Mouse (Mus musculus) lung, postnatal 0 days (tissue): ENCODE measurements around the gene Senp1. TPM values are rescaled to one million over a fixed set of nuclear protein-coding genes. Genes with fewer than 3 reads are reported as not detected.

ENCODE experiments used
- ATAC-seq: fragments of 200-750 bp; cut with Nextera tagmentation; 2 replicates; pipeline ENCODE4 v1.8.0; 2017; ENCODE audit warnings: moderate library complexity
- DNase-seq: peaks from one replicate; pipeline ENCODE4 v3.0.0-alpha.2; 2016; ENCODE audit warnings: low spot score
- H3K27ac ChIP-seq: fragments of 300-500 bp; sonication (generic); 2 replicates; pipeline ENCODE4 v1.5.1; 2014; ENCODE audit warnings: antibody characterized with exemption, mild to moderate bottlenecking, low read length, mixed read lengths
- H3K27me3 ChIP-seq: fragments of 300-500 bp; sonication (generic); replicated peaks from 2 replicates; pipeline ENCODE4 v1.6.1; 2014; ENCODE audit warnings: low read length, mixed read lengths; ENCODE audit not compliant: insufficient read depth
- H3K36me3 ChIP-seq: fragments of 300-500 bp; sonication (generic); 2 replicates; pipeline ENCODE4 v1.6.1; 2014; ENCODE audit warnings: low read length, mixed read lengths; ENCODE audit not compliant: insufficient read depth
- H3K4me1 ChIP-seq: fragments of 300-500 bp; sonication (generic); 2 replicates; pipeline ENCODE4 v1.6.1; 2014; ENCODE audit warnings: antibody characterized with exemption, low read depth, low read length, mixed read lengths; ENCODE audit not compliant: insufficient read depth
- H3K4me2 ChIP-seq: fragments of 300-500 bp; sonication (generic); replicated peaks from 2 replicates; pipeline ENCODE4 v1.6.1; 2014; ENCODE audit warnings: low read depth, mild to moderate bottlenecking, low read length, moderate library complexity, mixed read lengths
- H3K4me3 ChIP-seq: fragments of 300-500 bp; sonication (generic); 2 replicates; pipeline ENCODE4 v1.5.1; 2014; ENCODE audit warnings: low read depth, low read length
- H3K9ac ChIP-seq: fragments of 300-500 bp; sonication (generic); replicated peaks from 2 replicates; pipeline ENCODE4 v1.6.1; 2014; ENCODE audit warnings: low read depth, mild to moderate bottlenecking
- H3K9me3 ChIP-seq: fragments of 300-500 bp; sonication (generic); 2 replicates; pipeline ENCODE4 v1.6.1; 2016; ENCODE audit warnings: low read length, mixed read lengths
- CTCF ChIP-seq: IDR thresholded peaks from 2 replicates; pipeline ENCODE4 v1.5.1; 2016; ENCODE audit warnings: antibody characterized with exemption, mild to moderate bottlenecking
- EP300 ChIP-seq: IDR thresholded peaks from 2 replicates; pipeline ENCODE4 v1.6.1; 2016; ENCODE audit warnings: antibody characterized with exemption, mild to moderate bottlenecking, control low read depth
- WGBS: fragments of 180-500 bp; shearing (Covaris S2); extraction: QIAGEN DNeasy Blood & Tissue Kit; methylation state at CpG from one replicate; pipeline ENCODE4 v1.1.7; 2014; 5-methylcytosine and 5-hydroxymethylcytosine counted together
- polyA plus RNA-seq: library from polyadenylated mRNA; unstranded; fragments of >200 nt; fragmentation: Nextera tagmentation; extraction: Ambion mirVana; gene quantifications from 2 replicates; pipeline ENCODE4 v1.2.1, GENCODE M21; 2015

Senp1 gene
- polyA plus RNA-seq, 1 experiment from 2014 or later: 9.2 TPM

- Histone ChIP-seq H3K9ac (no peak overlapping the region), H3K9me3 (no peaks in the 10 kb centered on the region), H3K36me3 (no peaks in the 10 kb centered on the region), H3K4me1 (no peaks in the 10 kb centered on the region), H3K4me3 (no peak overlapping the region), H3K4me2 (no peak overlapping the region), H3K27ac (no peak overlapping the region), H3K27me3 (no peaks in the 10 kb centered on the region)
- 7% methylated on average over 2 of the region's 2 CpGs for WGBS
- ATAC-seq (no peak), DNase-seq (peak; percentile 25)
- no peak for TF ChIP-seq CTCF
- no peak for TF ChIP-seq EP300
Observed at GRCm38 (mm10) chr15:98021886-98022285, 71.7 kb downstream of the Senp1 start.

- Histone ChIP-seq H3K27me3 (no peaks in the 10 kb centered on the region), H3K9me3 (no peaks in the 10 kb centered on the region), H3K4me2 (no peak overlapping the region), H3K36me3 (no peaks in the 10 kb centered on the region), H3K9ac (no peak overlapping the region), H3K4me3 (no peak overlapping the region), H3K4me1 (no peaks in the 10 kb centered on the region), H3K27ac (no peak overlapping the region)
- no peak for TF ChIP-seq EP300
- no peak for TF ChIP-seq CTCF
- DNase-seq (no peak), ATAC-seq (no peak)
- WGBS: 46% methylated on average over 3 of the region's 3 CpGs
Observed at GRCm38 (mm10) chr15:98019047-98019446, 74.5 kb downstream of the Senp1 start.

- Histone ChIP-seq H3K27ac (no peak overlapping the region), H3K9me3 (no peaks in the 10 kb centered on the region), H3K4me2 (no peak overlapping the region), H3K36me3 (no peaks in the 10 kb centered on the region), H3K4me1 (no peaks in the 10 kb centered on the region), H3K9ac (no peak overlapping the region), H3K4me3 (no peak overlapping the region), H3K27me3 (no peaks in the 10 kb centered on the region)
- TF ChIP-seq CTCF (no peak), EP300 (no peak)
- DNase-seq: no peak
- WGBS: 68% methylated on average over 4 of the region's 4 CpGs
- no peak for ATAC-seq
Observed at GRCm38 (mm10) chr15:98017925-98018324, 75.6 kb downstream of the Senp1 start.

- no peaks in the 10 kb centered on the region for H3K36me3 ChIP-seq
- H3K4me1 ChIP-seq: no peaks in the 10 kb centered on the region
- H3K4me3 ChIP-seq: no peak overlapping the region
- H3K27me3 ChIP-seq: no peaks in the 10 kb centered on the region
- DNase-seq: no peak
- no peaks in the 10 kb centered on the region for H3K9me3 ChIP-seq
- ATAC-seq: no peak
- 68% methylated on average over 6 of the region's 6 CpGs for WGBS
- H3K27ac ChIP-seq: no peak overlapping the region
- no peak overlapping the region for H3K4me2 ChIP-seq
- no peak overlapping the region for H3K9ac ChIP-seq
- TF ChIP-seq EP300: no peak
- TF ChIP-seq CTCF: no peak
Observed at GRCm38 (mm10) chr15:98012810-98013209, 80.7 kb downstream of the Senp1 start.

- peaks cover 24% of the 10 kb centered on the region; the same call in 1 of the 2 replicates for H3K4me1 ChIP-seq
- TF ChIP-seq CTCF: no peak
- H3K27ac ChIP-seq: no peak overlapping the region
- no peak for DNase-seq
- no peak overlapping the region for H3K4me2 ChIP-seq
- no peak overlapping the region for H3K4me3 ChIP-seq
- H3K27me3 ChIP-seq: peaks cover 58% of the 10 kb centered on the region
- WGBS: 8% methylated on average over 11 of the region's 11 CpGs
- no peaks in the 10 kb centered on the region for H3K36me3 ChIP-seq
- no peaks in the 10 kb centered on the region for H3K9me3 ChIP-seq
- no peak for ATAC-seq
- H3K9ac ChIP-seq: no peak overlapping the region
Observed at GRCm38 (mm10) chr15:98005181-98005580, 88.4 kb downstream of the Senp1 start.

- DNase-seq (no peak), ATAC-seq (no peak)
- Histone ChIP-seq H3K4me2 (peak overlapping the region; percentile 35), H3K4me3 (peak overlapping the region; percentile 10; the same call in 1 of the 2 replicates), H3K4me1 (peaks cover 24% of the 10 kb centered on the region; the same call in 1 of the 2 replicates), H3K36me3 (no peaks in the 10 kb centered on the region), H3K9me3 (no peaks in the 10 kb centered on the region), H3K27ac (no peak overlapping the region), H3K27me3 (peaks cover 62% of the 10 kb centered on the region), H3K9ac (no peak overlapping the region)
- TF ChIP-seq EP300: no peak
- TF ChIP-seq CTCF: no peak
- 4% methylated on average over 10 of the region's 19 CpGs for WGBS
Observed at GRCm38 (mm10) chr15:98004740-98005159, 88.8 kb downstream of the Senp1 start.
